Mouse (Mus musculus): ENCODE measurements around the gene Gm6034. TPM values are rescaled to one million over a fixed set of nuclear protein-coding genes. Genes with fewer than 3 reads are reported as not detected.
"Not testable (repeated sequence)": the region's sequence is repeated elsewhere in the genome, so short reads cannot be mapped to it uniquely, and the experiment has no call there.

Gene Gm6034
- total RNA-seq (2021) = not detected
- long read RNA-seq, experiment 1 = 0 reads
- long read RNA-seq, experiment 2 = 0 reads

- DNase-seq = peak; percentile 41
- intact Hi-C loops (cut with DNase I; ENCODE audit: low total_unique reads) = not testable (repeated sequence)
Measured at GRCm38 (mm10) chr17:36042610-36043169, at the start of gene Gm6034, which contains the start of gene H2-T22. Gm6034 (plus strand) TSS chr17:36042961. H2-T22 (minus strand) TSS chr17:36042747.

DNA sequence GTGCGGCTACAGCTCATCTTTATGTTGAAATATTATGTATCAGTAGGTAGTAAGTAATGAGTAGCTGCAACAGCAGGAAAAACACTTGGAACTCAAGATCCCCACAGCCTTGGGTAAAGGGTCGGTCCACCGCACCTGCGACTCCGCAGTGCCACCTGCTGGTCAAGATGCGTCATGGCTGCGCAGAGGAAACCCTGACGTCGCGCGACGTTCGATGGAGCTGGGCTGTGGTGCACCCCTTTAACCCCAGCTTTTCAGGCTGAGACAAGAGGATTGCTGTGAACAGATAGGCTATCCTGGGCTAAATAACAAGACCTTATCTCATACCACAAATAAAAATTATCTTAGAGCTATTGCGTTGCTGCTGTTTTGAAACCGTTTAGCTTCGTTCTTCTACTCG is 49.1 kb upstream of the Gm6034 start:
- intact Hi-C loops (cut with DNase I; ENCODE audit: low total_unique reads) = loop anchor here (2.0 kb wide), 1 partner anchor 55 kb away; no protein-coding TSS in a partner anchor
- peak; percentile 80 for DNase-seq

DNA sequence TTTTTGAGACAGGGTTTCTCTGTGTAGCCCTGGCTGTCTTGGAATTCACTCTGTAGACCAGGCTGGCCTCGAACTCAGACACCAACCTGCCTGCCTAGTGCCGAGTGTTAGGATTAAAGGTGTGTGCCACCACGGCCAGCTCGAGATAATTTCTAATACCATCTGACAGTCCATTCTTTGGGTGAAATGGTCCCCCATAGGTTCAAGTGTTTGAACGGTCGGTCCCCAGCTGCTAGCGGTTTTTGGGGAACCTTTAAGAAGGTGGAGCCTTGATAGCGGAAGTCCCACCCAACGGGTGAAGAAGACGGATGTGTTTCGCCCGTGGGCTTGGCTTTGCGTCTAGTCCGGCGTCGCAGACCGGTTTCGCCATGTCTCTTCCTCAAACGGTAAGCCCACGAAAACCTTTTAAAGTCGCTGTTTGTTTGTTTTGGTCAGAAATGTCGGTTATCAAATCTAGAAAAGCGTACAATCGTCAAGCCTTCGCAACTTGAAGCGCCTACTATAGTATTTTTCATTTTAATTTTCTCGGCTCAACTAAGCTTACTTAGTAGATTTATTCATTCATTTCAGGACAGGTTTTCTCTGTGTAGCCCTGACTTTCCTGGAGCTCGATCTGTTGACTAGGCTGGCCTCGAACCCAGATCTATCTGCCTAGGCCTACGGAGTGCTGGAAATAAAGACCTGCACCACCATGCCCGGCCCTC is 48.4 kb upstream of the Gm6034 start:
- intact Hi-C loops (cut with DNase I; ENCODE audit: low total_unique reads) = no loop called here
- peak; percentile 81 for DNase-seq

DNA sequence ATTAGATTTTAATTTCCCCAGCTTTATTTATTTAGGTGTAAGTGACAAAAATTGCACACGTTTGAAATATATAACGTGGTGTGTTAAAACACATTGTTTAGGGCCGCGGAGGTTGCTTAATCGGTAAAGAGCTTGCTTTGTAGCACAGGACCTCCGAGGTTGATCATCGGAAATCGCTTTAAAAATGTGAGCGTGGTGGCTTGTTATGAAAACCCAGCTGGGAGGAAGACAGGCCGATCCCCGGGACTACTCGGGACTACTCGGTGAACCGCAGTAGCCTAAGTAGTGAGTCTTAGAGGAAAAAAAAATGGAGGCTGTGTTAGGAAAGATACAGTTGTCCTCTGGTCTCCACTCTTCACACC is 47.9 kb upstream of the Gm6034 start:
- DNase-seq = no peak
- intact Hi-C loops (cut with DNase I; ENCODE audit: low total_unique reads) = no loop called here

GRCm38 (mm10) chr17:35996949-35997348 is 45.8 kb upstream of the Gm6034 start:
- peak; percentile 90 for DNase-seq
- intact Hi-C loops (cut with DNase I; ENCODE audit: low total_unique reads) = loop anchor here (2.0 kb wide), 1 partner anchor 38 kb away; no protein-coding TSS in a partner anchor

- intact Hi-C loops (cut with DNase I; ENCODE audit: low total_unique reads) = loop anchor here (2.0 kb wide), 1 partner anchor 37 kb away; no protein-coding TSS in a partner anchor
- DNase-seq = no peak
Measured at GRCm38 (mm10) chr17:35997713-35998510, 44.8 kb upstream of the Gm6034 start.

DNA sequence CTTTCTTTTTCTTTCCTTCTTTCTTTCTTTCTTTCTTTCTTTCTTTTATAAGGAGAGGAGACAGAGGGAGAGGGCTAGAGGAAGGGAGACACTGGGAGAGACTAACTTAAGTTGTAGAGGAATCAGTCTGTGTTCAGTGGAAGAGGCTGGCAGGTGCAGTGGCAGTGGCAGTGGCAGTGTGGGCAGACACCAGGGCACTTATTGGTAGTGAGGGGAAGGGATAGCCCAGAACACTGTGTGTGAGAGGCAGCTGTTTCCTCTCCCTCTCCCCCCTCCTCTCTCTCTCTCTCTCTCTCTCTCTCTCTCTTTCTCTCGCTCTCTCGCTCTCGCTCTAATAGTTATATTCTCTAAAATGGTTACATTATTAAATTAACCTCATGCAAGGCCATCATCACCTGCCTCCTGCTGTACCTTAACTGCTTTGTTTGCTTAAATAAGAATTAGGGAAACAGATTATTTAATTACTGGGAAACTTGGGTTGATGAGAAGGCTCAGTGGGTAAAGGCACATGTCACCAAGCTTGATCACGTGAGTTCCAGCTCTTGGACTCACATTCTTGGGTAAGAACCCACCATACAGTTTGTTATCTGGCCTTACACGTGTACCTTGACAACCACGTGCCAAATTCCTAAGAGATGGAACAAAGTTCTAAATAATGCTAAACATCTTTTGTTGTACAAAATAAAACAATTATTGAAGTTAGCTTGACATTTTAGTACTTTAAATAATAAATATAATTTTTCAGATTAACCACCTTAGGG is 44.0 kb upstream of the Gm6034 start:
- no peak for DNase-seq
- intact Hi-C loops (cut with DNase I; ENCODE audit: low total_unique reads) = no loop called here

DNA sequence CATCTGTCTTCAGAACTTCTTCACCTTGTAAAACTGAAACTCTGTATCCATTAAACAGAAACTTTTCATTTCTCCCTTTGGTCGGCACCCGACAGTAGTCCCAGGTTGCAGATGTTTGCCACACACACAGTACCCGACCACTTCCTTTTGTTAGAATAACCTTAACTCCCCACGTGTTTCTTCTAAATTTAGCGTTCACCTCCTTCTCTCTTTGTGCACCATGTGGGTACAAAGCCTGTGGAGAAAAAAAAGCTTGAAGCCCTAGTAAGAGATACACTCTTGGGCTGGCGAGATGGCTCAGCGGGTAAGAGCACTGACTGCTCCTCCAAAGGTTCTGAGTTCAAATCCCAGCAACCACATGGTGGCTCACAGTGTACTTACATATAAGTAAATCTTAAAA is 43.4 kb upstream of the Gm6034 start:
- no peak for DNase-seq
- intact Hi-C loops (cut with DNase I; ENCODE audit: low total_unique reads) = no loop called here

GRCm38 (mm10) chr17:36000349-36000748 is 42.4 kb upstream of the Gm6034 start:
- no peak for DNase-seq
- intact Hi-C loops (cut with DNase I; ENCODE audit: low total_unique reads) = no loop called here

GRCm38 (mm10) chr17:36001121-36001897 is 41.5 kb upstream of the Gm6034 start:
- intact Hi-C loops (cut with DNase I; ENCODE audit: low total_unique reads) = no loop called here
- no peak for DNase-seq

DNA sequence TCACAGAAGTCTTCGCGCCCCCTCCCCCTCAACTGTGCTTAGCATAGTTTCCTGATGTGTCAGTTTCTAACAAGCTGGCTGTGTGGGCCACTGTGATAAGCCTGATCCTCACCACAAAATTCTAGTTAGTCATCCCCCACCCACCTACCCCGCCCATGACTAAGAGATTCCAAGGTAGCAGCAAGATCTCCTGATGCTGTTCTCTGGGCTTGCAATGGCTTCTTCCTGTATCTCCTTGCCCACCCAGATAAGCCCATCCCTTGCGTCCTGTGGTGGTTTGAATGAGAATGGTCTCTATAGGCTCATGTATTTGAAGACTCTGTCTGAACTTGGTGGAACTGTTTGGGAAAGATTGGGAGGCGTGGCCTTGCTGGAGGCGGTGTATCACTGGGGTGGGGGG is 40.8 kb upstream of the Gm6034 start:
- DNase-seq = no peak
- intact Hi-C loops (cut with DNase I; ENCODE audit: low total_unique reads) = no loop called here

- intact Hi-C loops (cut with DNase I; ENCODE audit: low total_unique reads) = no loop called here
Measured at GRCm38 (mm10) chr17:36003331-36003730, 39.4 kb upstream of the Gm6034 start.

GRCm38 (mm10) chr17:36004409-36004808 is 38.4 kb upstream of the Gm6034 start:
- intact Hi-C loops (cut with DNase I; ENCODE audit: low total_unique reads); DNase-seq: not testable (repeated sequence)

More at GRCm38 (mm10) chr17:36003331-36003730, 39.4 kb upstream of the Gm6034 start:
- DNase-seq = no peak

GRCm38 (mm10) chr17:36014977-36015376 is 27.8 kb upstream of the Gm6034 start:
- DNase-seq = no peak
- intact Hi-C loops (cut with DNase I; ENCODE audit: low total_unique reads) = no loop called here

DNA sequence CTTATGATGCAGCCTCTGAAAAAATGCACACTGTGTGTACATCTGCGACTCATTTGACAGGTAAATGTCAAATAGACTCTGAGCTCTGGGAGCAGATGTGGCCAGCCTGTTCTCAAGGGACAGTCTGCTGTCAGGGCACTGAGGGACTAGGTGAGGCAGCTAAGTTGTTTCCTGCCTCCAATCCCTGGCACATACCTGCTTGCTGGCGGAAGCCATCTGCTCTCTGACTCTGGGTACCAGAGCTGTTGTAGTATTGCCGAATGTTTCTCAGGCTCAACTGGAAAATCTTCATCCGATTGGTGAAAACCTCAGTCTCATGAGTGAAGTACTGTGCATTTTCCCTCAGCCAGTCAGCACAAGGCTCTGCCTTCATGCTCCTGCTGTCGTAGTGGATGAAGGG is 25.7 kb upstream of the Gm6034 start:
- intact Hi-C loops (cut with DNase I; ENCODE audit: low total_unique reads) = no loop called here
- DNase-seq = no peak

- intact Hi-C loops (cut with DNase I; ENCODE audit: low total_unique reads) = no loop called here
- DNase-seq = no peak
Measured at GRCm38 (mm10) chr17:36018979-36019378, 23.8 kb upstream of the Gm6034 start.

DNA sequence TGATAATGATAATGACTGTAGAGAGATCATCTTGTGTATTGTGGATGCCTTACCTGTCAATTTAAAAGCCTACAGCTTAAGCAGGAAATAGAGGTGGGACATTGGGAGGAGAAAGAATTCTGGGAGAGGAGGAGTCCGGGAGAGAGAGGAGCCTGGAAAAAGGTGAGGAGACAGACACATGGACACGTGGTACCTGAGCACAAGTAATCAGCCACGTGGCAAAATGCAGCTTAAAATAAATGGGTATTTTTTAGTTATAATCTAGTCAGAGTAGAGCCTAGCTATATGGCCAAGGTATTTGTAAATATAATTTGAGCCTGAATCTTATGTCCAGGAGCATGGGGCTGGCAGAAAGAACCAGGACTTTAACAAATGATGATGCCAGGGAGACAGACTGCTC is 23.2 kb upstream of the Gm6034 start:
- no peak for DNase-seq

DNA sequence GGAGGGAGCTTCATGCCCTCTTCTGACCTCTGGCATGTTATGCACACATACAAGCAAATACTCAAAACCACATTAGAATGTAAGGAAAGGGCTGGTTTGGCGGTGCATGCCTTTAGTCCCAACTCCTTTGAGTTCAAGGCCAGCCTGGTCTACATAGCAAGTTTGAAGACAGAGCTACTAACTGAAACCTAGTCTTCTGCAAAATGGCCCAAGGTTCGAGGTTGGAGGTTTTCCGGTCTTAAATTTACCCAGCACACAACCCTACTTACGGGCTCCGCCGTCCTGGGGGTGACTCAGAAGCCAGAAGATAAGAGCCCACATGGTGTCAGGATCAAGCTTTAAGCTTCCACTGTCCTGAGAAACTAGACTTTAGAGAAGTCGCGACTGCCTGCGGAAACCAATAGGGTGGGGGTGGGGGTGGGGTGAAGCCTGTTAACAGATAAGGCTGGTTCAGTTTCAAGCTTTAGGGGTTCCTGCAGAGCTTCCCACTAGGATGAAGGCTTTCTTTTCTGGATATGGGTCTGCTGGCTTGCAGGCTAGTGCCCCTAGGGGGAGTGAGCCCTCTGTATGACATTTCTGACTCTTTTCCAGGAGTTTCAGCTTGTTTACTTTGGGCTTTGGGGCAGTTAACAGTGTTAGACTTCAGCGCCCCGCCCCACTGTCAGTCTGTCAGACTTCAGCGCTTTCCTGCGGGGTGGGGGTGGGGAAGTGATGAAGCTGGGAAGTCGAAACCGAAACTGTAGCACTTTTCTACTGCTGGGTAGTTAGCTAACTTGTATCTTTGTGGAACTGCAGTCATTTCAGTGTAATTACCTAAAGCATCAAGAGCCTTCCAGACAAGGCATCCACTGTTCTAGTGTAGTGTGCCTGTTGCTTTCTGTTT is 22.3 kb upstream of the Gm6034 start, which contains the start of gene H2-T24:
Gene H2-T24, minus strand, starts transcription at position 370 of the 883 bp plus-strand sequence.
- DNase-seq = peak; percentile 62
- intact Hi-C loops (cut with DNase I; ENCODE audit: low total_unique reads) = no loop called here

More for the DNA sequence above, 23.2 kb upstream of the Gm6034 start:
- intact Hi-C loops (cut with DNase I; ENCODE audit: low total_unique reads) = no loop called here
